Mouse (Mus musculus) neural tube, embryonic 14.5 days (tissue): Measurements from ENCODE around the gene Gm11127. TPM values are rescaled to one million over a fixed set of nuclear protein-coding genes. Genes with fewer than 3 reads are reported as not detected.

Source experiments
- ATAC-seq: fragments of 200-750 bp; cut with Nextera tagmentation; 2 replicates; pipeline ENCODE4 v1.8.0; 2017; ENCODE audit warnings: low read depth, mild to moderate bottlenecking, moderate TSS enrichment, moderate library complexity
- H3K27ac ChIP-seq: fragments of 300-500 bp; sonication (generic); 2 replicates; pipeline ENCODE4 v1.5.1; 2014; ENCODE audit warnings: low read depth, mild to moderate bottlenecking, control low read depth, low read length, moderate library complexity, mixed read lengths
- H3K27me3 ChIP-seq: fragments of 300-500 bp; sonication (generic); 2 replicates; pipeline ENCODE4 v1.6.1; 2014; ENCODE audit warnings: low read length; ENCODE audit not compliant: control insufficient read depth, insufficient read depth
- H3K36me3 ChIP-seq: fragments of 300-500 bp; sonication (generic); 2 replicates; pipeline ENCODE4 v1.6.1; 2014; ENCODE audit warnings: low read length, mixed read lengths; ENCODE audit not compliant: control insufficient read depth, insufficient read depth
- H3K4me1 ChIP-seq: fragments of 300-500 bp; sonication (generic); 2 replicates; pipeline ENCODE4 v1.6.1; 2014; ENCODE audit warnings: low read length; ENCODE audit not compliant: control insufficient read depth, insufficient read depth
- H3K4me2 ChIP-seq: fragments of 300-500 bp; sonication (generic); 2 replicates; pipeline ENCODE4 v1.6.1; 2014; ENCODE audit warnings: mild to moderate bottlenecking, low read depth, low read length, control low read depth
- H3K4me3 ChIP-seq: fragments of 300-500 bp; sonication (generic); 2 replicates; pipeline ENCODE4 v1.5.1; 2014; ENCODE audit warnings: low read depth, low read length, control low read depth, mixed read lengths
- H3K9ac ChIP-seq: fragments of 300-500 bp; sonication (generic); replicated peaks from 2 replicates; pipeline ENCODE4 v1.6.1; 2014; ENCODE audit warnings: low read depth, mild to moderate bottlenecking, control low read depth, low read length, mixed read lengths
- H3K9me3 ChIP-seq: fragments of 300-500 bp; sonication (generic); 2 replicates; pipeline ENCODE4 v1.6.1; 2016; ENCODE audit warnings: low read length; ENCODE audit not compliant: control insufficient read depth
- WGBS: fragments of 180-500 bp; shearing (Covaris S2); extraction: QIAGEN DNeasy Blood & Tissue Kit; methylation state at CpG from one replicate; pipeline ENCODE4 v1.1.7; 2014; 5-methylcytosine and 5-hydroxymethylcytosine counted together
- polyA plus RNA-seq: library from polyadenylated mRNA; unstranded; fragments of >200 nt; fragmentation: Nextera tagmentation; extraction: Ambion mirVana; gene quantifications from 2 replicates; pipeline ENCODE4 v1.2.1, GENCODE M21; 2014

The Gm11127 gene
- polyA plus RNA-seq, 1 experiment from 2014 or later = not detected

GRCm38 (mm10) chr17:36017046-36017445, 41.1 kb downstream of the Gm11127 start:
- ATAC-seq = no peak
- Histone ChIP-seq H3K27ac (no peak overlapping the region), H3K9ac (no peak overlapping the region), H3K36me3 (peaks cover 4% of the 10 kb centered on the region; the same call in 1 of the 2 replicates), H3K4me2 (no peak overlapping the region), H3K4me3 (no peak overlapping the region), H3K9me3 (no peaks in the 10 kb centered on the region), H3K27me3 (no peaks in the 10 kb centered on the region), H3K4me1 (no peaks in the 10 kb centered on the region)
- WGBS = 96% methylated on average over 5 of the region's 5 CpGs

GRCm38 (mm10) chr17:36014977-36015376, 43.2 kb downstream of the Gm11127 start:
- Histone ChIP-seq H3K9ac (no peak overlapping the region), H3K4me1 (no peaks in the 10 kb centered on the region), H3K4me3 (no peak overlapping the region), H3K4me2 (no peak overlapping the region), H3K9me3 (no peaks in the 10 kb centered on the region), H3K27ac (no peak overlapping the region), H3K36me3 (peaks cover 4% of the 10 kb centered on the region; the same call in 1 of the 2 replicates), H3K27me3 (no peaks in the 10 kb centered on the region)
- ATAC-seq = no peak
- 96% methylated on average over 5 of the region's 5 CpGs for WGBS

Other genes starting within 250 kb of the Gm11127 start
- 4.2 and 6.9 TPM in 2 replicates for gene Ier3, start 236.7 kb downstream of the Gm11127 start, polyA plus RNA-seq
- 100 and 121 TPM in 2 replicates for gene Flot1, start 235.1 kb downstream of the Gm11127 start, polyA plus RNA-seq
- 1,611 and 1,626 TPM in 2 replicates for gene Tubb5, start 220.1 kb downstream of the Gm11127 start, polyA plus RNA-seq
- 6.0 and 8.5 TPM in 2 replicates for gene Mdc1, start 216.9 kb downstream of the Gm11127 start, polyA plus RNA-seq
- gene Nrm, start 197.1 kb downstream of the Gm11127 start, polyA plus RNA-seq = 15.7 and 16.9 TPM in 2 replicates
- gene Ppp1r18, start 192.8 kb downstream of the Gm11127 start, polyA plus RNA-seq = 18.0 and 27.3 TPM in 2 replicates
- 22.4 and 37.5 TPM in 2 replicates for gene Dhx16, start 178.6 kb downstream of the Gm11127 start, polyA plus RNA-seq
- gene 2310061I04Rik, start 160.9 kb downstream of the Gm11127 start, polyA plus RNA-seq = 57.9 and 74.2 TPM in 2 replicates
- 448 and 481 TPM in 2 replicates for gene Atat1, start 148.3 kb downstream of the Gm11127 start, polyA plus RNA-seq
- gene Mrps18b, start 142.0 kb downstream of the Gm11127 start, polyA plus RNA-seq = 65.3 and 66.2 TPM in 2 replicates
- 31.9 and 39.0 TPM in 2 replicates for gene Ppp1r10, start 141.9 kb downstream of the Gm11127 start, polyA plus RNA-seq
- gene Abcf1, start 88.6 kb downstream of the Gm11127 start, polyA plus RNA-seq = 71.1 and 81.1 TPM in 2 replicates
- gene Gnl1, start 78.5 kb downstream of the Gm11127 start, polyA plus RNA-seq = 45.9 and 50.3 TPM in 2 replicates
- gene Prr3, start 78.1 kb downstream of the Gm11127 start, polyA plus RNA-seq = 65.3 and 78.2 TPM in 2 replicates
- gene H2-T24, start 37.8 kb downstream of the Gm11127 start, polyA plus RNA-seq = 11.0 and 12.7 TPM in 2 replicates
- gene H2-T23, start 25.5 kb downstream of the Gm11127 start, polyA plus RNA-seq = 2.6 and 3.8 TPM in 2 replicates
- gene H2-T22, start 15.6 kb downstream of the Gm11127 start, polyA plus RNA-seq = 5.9 and 8.9 TPM in 2 replicates
- not detected in 2 replicates for gene Gm6034, start 15.4 kb downstream of the Gm11127 start, polyA plus RNA-seq
- not detected in 2 replicates for gene Gm19684, start 63.3 kb upstream of the Gm11127 start, polyA plus RNA-seq
- gene Gm7030, start 71.1 kb upstream of the Gm11127 start, polyA plus RNA-seq = not detected in 2 replicates
- not detected in 2 replicates for gene Gm8909, start 110.2 kb upstream of the Gm11127 start, polyA plus RNA-seq
- not detected in 2 replicates for gene H2-T3, start 131.9 kb upstream of the Gm11127 start, polyA plus RNA-seq
- 132 and 170 TPM in 2 replicates for gene Rpp21, start 199.7 kb upstream of the Gm11127 start, polyA plus RNA-seq
- 22.3 and 26.9 TPM in 2 replicates for gene Trim39, start 213.9 kb upstream of the Gm11127 start, polyA plus RNA-seq
- gene H2-M10.2, start 228.1 kb upstream of the Gm11127 start, polyA plus RNA-seq = 0.24 TPM in 2 replicates